Mouse (Mus musculus) ES-Bruce4 (cell line): ENCODE measurements around the gene Drc1. TPM values are rescaled to one million over a fixed set of nuclear protein-coding genes. Genes with fewer than 3 reads are reported as not detected.

Experiments
- H3K27ac ChIP-seq: 2 replicates; pipeline ENCODE4 v1.5.1; 2012; ENCODE audit warnings: low read length, inconsistent platforms; ENCODE audit not compliant: insufficient read depth
- H3K27me3 ChIP-seq: 2 replicates; pipeline ENCODE4 v1.6.1; 2012; ENCODE audit warnings: mild to moderate bottlenecking, low read length, inconsistent platforms; ENCODE audit not compliant: control insufficient read depth, poor library complexity, insufficient read depth, severe bottlenecking
- H3K36me3 ChIP-seq: 2 replicates; pipeline ENCODE4 v1.6.1; 2012; ENCODE audit warnings: inconsistent platforms, mild to moderate bottlenecking, low read length, moderate library complexity; ENCODE audit not compliant: control insufficient read depth, poor library complexity, insufficient read depth, severe bottlenecking
- H3K4me1 ChIP-seq: one replicate; pipeline ENCODE4 v1.8.1; 2011; ENCODE audit warnings: low read length; ENCODE audit not compliant: control insufficient read depth, insufficient read depth
- H3K4me3 ChIP-seq: 2 replicates; pipeline ENCODE4 v1.5.1; 2011; ENCODE audit warnings: low read depth, mild to moderate bottlenecking, low read length
- H3K9ac ChIP-seq: 2 replicates; pipeline ENCODE4 v1.6.1; 2012; ENCODE audit warnings: low read depth, mild to moderate bottlenecking, inconsistent platforms; ENCODE audit not compliant: poor library complexity, severe bottlenecking
- H3K9me3 ChIP-seq: replicated peaks from 2 replicates; pipeline ENCODE4 v1.6.1; 2012; ENCODE audit warnings: mild to moderate bottlenecking, low read length, inconsistent platforms; ENCODE audit not compliant: control insufficient read depth, poor library complexity, insufficient read depth, severe bottlenecking
- CTCF ChIP-seq: IDR thresholded peaks from one replicate; pipeline ENCODE4 v1.8.1; 2011; ENCODE audit warnings: low read depth, low read length
- EP300 ChIP-seq: IDR thresholded peaks from 2 replicates; pipeline ENCODE4 v1.6.1; 2011; ENCODE audit warnings: low read depth, low read length; ENCODE audit not compliant: insufficient read depth
- POLR2A ChIP-seq: IDR thresholded peaks from one replicate; pipeline ENCODE4 v1.8.1; 2011; ENCODE audit warnings: low read length; ENCODE audit not compliant: insufficient read depth
- polyA plus RNA-seq: library from polyadenylated mRNA; stranded (reverse); fragments of >200 nt; gene quantifications from 2 replicates; pipeline ENCODE4 v1.2.4, GENCODE M21; 2011; ENCODE audit warnings: low read depth; ENCODE audit not compliant: missing spikeins, insufficient read depth, insufficient read length

Drc1 gene
- polyA plus RNA-seq, 1 experiment: 2.0 TPM

- Histone ChIP-seq H3K4me3 (no peak overlapping the region), H3K27me3 (no peaks in the 10 kb centered on the region), H3K9me3 (no peaks in the 10 kb centered on the region), H3K36me3 (no peaks in the 10 kb centered on the region), H3K9ac (no peak overlapping the region), H3K27ac (no peak overlapping the region), H3K4me1 (no peaks in the 10 kb centered on the region)
- no peak for TF ChIP-seq EP300
- TF ChIP-seq POLR2A: no peak
- no peak for TF ChIP-seq CTCF
These were observed 74.5 kb downstream of the Drc1 start for GRCm38 (mm10) chr5:30355559-30356159.

- Histone ChIP-seq H3K9ac (no peak overlapping the region), H3K27ac (no peak overlapping the region), H3K4me1 (no peaks in the 10 kb centered on the region), H3K36me3 (no peaks in the 10 kb centered on the region), H3K27me3 (no peaks in the 10 kb centered on the region), H3K9me3 (no peaks in the 10 kb centered on the region), H3K4me3 (no peak overlapping the region)
- TF ChIP-seq CTCF (no peak), EP300 (no peak), POLR2A (no peak)
These were observed 75.5 kb downstream of the Drc1 start for GRCm38 (mm10) chr5:30356647-30357046.

GRCm38 (mm10) chr5:30358436-30359099 lies 77.4 kb downstream of the Drc1 start:
- Histone ChIP-seq H3K27me3 (no peaks in the 10 kb centered on the region), H3K36me3 (no peaks in the 10 kb centered on the region), H3K27ac (no peak overlapping the region), H3K4me3 (no peak overlapping the region), H3K9me3 (no peaks in the 10 kb centered on the region), H3K9ac (no peak overlapping the region), H3K4me1 (no peaks in the 10 kb centered on the region)
- TF ChIP-seq CTCF (no peak), EP300 (no peak), POLR2A (no peak)

GRCm38 (mm10) chr5:30367405-30367804 lies 86.2 kb downstream of the Drc1 start:
- TF ChIP-seq EP300: no peak
- TF ChIP-seq POLR2A: no peak
- no peak for TF ChIP-seq CTCF
- no peak overlapping the region for H3K9ac ChIP-seq

GRCm38 (mm10) chr5:30369426-30369825 lies 88.2 kb downstream of the Drc1 start:
- Histone ChIP-seq H3K4me1 (no peaks in the 10 kb centered on the region), H3K27ac (no peak overlapping the region), H3K9ac (no peak overlapping the region), H3K27me3 (no peaks in the 10 kb centered on the region), H3K4me3 (no peak overlapping the region), H3K36me3 (no peaks in the 10 kb centered on the region), H3K9me3 (no peaks in the 10 kb centered on the region)
- TF ChIP-seq CTCF (no peak), POLR2A (no peak), EP300 (no peak)

More at GRCm38 (mm10) chr5:30367405-30367804, 86.2 kb downstream of the Drc1 start:
- Histone ChIP-seq H3K27me3 (no peaks in the 10 kb centered on the region), H3K4me1 (no peaks in the 10 kb centered on the region), H3K36me3 (no peaks in the 10 kb centered on the region), H3K27ac (no peak overlapping the region), H3K9me3 (no peaks in the 10 kb centered on the region), H3K4me3 (no peak overlapping the region)

DNA sequence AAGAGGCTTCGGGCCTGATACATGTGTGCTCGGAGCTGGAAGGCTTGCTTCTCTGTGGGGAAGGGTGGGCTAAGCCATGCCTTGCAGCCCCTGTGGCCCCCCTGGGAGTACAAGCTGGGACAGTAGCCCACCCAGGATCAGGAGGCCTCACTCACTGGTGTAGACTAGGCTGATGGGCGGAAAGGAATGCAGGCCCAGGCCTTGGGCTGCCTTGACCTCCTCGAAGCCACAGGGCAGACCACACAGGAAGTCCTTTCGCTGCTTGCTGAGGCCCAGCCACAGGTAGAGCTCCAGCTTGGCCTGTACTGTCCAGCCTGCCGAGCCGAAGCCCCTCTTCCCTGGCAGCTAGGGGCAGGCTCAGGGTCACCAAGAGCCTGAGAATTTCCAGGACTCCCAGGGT lies 101.7 kb downstream of the Drc1 start:
- Histone ChIP-seq H3K9me3 (no peaks in the 10 kb centered on the region), H3K27me3 (no peaks in the 10 kb centered on the region), H3K27ac (no peak overlapping the region), H3K9ac (no peak overlapping the region), H3K36me3 (no peaks in the 10 kb centered on the region), H3K4me1 (no peaks in the 10 kb centered on the region), H3K4me3 (no peak overlapping the region)
- TF ChIP-seq EP300 (no peak), POLR2A (no peak), CTCF (no peak)
